Mouse (Mus musculus): ENCODE measurements around the gene Tsga10. TPM values are rescaled to one million over a fixed set of nuclear protein-coding genes. Genes with fewer than 3 reads are reported as not detected.
A peak's percentile ranks its signal among the peaks of the same experiment; 100 is the strongest.

The Tsga10 gene
- 18.3 and 20.2 TPM in 2 replicates for polyA plus RNA-seq (2016; fragmentation: Nextera tagmentation; extraction: Ambion mirVana)

DNA sequence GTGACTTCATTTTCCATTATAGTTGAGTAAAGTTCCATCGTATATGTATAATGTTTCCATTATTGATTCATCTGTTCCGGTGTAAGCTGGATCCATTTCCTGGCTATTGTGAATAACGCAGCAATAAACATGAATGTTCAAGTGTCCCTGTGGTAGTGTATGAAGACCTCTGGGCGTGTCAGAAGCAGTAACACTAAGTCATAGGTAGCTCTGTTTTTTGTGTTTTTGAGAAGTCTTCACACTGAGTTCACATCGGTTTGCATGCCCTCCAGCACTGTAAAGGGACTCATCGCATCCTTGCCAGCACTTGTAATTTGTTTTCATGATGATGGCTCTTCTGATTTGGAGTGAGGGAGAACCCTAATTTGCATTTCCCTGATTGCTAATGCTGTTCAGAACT is at the start of gene Tsga10:
Tsga10 (minus strand) TSS at position 144 of the 400 bp plus-strand sequence.
- H3K4me2 ChIP-seq = peak within 1 kb of the TSS; percentile 72
- 86% methylated on average over 6 of the region's 6 CpGs for WGBS
- H3K4me3 ChIP-seq (replicated peaks) = peak within 1 kb of the TSS; percentile 63
- no peak for ATAC-seq (ENCODE audit: low FRiP score)
- no peaks in the 10 kb centered on the region for H3K36me3 ChIP-seq (replicated peaks)
- H3K4me1 ChIP-seq = peaks cover 5% of the 10 kb centered on the region
- H3K27ac ChIP-seq = peak within 1 kb of the TSS; percentile 88
- H3K27me3 ChIP-seq = peaks cover 10% of the 10 kb centered on the region; the same call in 1 of the 2 replicates
- H3K9ac ChIP-seq = peak within 1 kb of the TSS; percentile 71
- H3K9me3 ChIP-seq = no peaks in the 10 kb centered on the region

DNA sequence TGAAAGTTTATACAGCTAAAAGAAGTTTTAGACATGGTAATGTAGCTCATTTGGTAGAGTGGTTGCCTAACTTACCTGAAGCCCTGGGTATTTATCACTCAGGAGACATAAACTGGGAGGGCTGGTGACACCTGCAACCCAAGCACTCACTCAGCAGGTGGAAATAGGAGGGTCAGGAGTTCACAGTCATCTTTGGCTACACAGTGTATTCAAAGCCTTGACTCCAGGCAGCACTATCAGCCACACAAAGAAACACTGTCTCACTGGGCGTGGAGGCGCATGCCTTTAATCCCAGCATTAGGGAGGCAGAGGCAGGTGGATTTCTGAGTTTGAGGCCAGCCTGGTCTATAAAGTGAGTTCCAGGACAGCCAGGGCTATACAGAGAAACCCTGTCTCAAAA is 46.5 kb upstream of the Tsga10 start:
- no peaks in the 10 kb centered on the region for H3K36me3 ChIP-seq (replicated peaks)
- H3K4me3 ChIP-seq (replicated peaks) = no peak overlapping the region
- H3K9me3 ChIP-seq = no peaks in the 10 kb centered on the region
- no peak for ATAC-seq (ENCODE audit: low FRiP score)
- no peak overlapping the region for H3K9ac ChIP-seq
- WGBS = 82% methylated on average over 2 of the region's 2 CpGs
- H3K4me1 ChIP-seq = no peaks in the 10 kb centered on the region
- no peak overlapping the region for H3K4me2 ChIP-seq
- H3K27me3 ChIP-seq = 0 out of 2 replicates have a peak, but pooled peaks cover 2% of the 10 kb centered on the region
- no peak overlapping the region for H3K27ac ChIP-seq

DNA sequence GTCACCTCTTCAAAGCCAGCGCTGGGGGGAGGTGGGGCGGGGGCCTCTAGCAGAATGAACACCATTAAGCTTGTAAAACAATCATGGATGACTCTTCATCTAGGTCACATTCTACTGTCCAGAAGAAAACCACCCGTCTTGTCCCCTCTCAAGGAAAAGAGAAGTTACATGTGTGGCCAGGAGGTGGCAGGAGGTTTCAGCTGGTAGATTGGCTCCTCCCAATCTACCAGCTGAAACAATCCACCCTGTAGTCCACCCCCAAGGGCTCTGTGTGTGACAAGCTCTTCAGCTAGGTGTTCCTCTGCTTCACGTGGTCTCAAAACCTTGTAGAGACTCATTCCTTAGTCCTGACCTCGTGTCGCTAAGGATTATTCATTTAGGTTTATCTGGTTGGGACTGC is 36.9 kb upstream of the Tsga10 start:
- H3K27ac ChIP-seq = no peak overlapping the region
- no peak overlapping the region for H3K4me2 ChIP-seq
- H3K4me1 ChIP-seq = no peaks in the 10 kb centered on the region
- no peak overlapping the region for H3K9ac ChIP-seq
- H3K36me3 ChIP-seq (replicated peaks) = peaks cover 25% of the 10 kb centered on the region
- no peaks in the 10 kb centered on the region; the same call in 1 of the 2 replicates for H3K27me3 ChIP-seq
- 36% methylated on average over 6 of the region's 6 CpGs for WGBS
- no peak overlapping the region for H3K4me3 ChIP-seq (replicated peaks)
- ATAC-seq (ENCODE audit: low FRiP score) = no peak
- H3K9me3 ChIP-seq = no peaks in the 10 kb centered on the region

DNA sequence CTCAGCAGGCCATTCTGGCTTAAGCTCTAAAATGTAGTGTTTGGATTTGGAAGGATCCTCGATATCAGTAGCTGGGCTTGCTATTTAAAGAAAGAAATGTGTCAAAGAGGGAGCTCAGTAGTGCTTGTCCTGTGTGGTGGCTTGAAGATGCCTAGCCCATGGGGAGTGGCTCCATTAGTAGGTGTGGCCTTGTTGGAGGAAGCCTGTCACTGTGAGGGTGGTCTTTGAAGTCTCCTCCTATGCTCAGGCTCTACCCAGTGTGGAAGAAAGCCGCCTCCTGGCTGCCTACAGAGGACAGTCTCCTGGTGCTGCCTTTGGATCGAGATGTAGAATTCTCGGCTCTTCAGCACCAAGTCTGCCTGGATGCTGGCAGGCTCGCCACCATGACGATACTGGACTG is 34.1 kb upstream of the Tsga10 start:
- no peak for ATAC-seq (ENCODE audit: low FRiP score)
- Histone ChIP-seq H3K4me2 (no peak overlapping the region), H3K4me1 (no peaks in the 10 kb centered on the region), H3K27me3 (no peaks in the 10 kb centered on the region), H3K9ac (no peak overlapping the region), H3K27ac (no peak overlapping the region), H3K4me3 (replicated peaks) (no peak overlapping the region), H3K36me3 (replicated peaks) (peaks cover 51% of the 10 kb centered on the region), H3K9me3 (no peaks in the 10 kb centered on the region)
- WGBS = 64% methylated on average over 6 of the region's 6 CpGs

DNA sequence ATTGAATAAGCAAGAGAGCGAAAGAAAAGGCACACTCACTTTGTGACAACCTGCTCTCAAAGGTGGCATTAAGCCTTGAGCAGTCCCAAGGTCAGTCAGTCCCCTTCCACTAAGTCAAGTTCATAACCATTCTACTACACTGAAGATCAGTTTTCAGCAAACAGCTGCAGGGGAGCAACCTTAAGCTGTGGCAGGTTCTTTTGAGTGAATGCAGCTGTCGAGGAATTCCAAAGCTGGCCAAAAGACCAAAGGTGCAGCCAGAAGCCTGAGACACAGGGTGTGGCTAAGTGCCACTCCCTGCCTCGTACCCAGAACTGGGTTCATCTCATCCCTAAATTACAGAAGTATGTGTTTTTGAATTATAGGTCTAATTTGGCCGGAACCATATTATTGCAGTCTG is 33.6 kb upstream of the Tsga10 start:
- Histone ChIP-seq H3K4me3 (replicated peaks) (no peak overlapping the region), H3K9ac (no peak overlapping the region), H3K36me3 (replicated peaks) (peaks cover 51% of the 10 kb centered on the region), H3K9me3 (no peaks in the 10 kb centered on the region), H3K4me1 (no peaks in the 10 kb centered on the region), H3K27ac (no peak overlapping the region), H3K27me3 (no peaks in the 10 kb centered on the region), H3K4me2 (no peak overlapping the region)
- WGBS = 83% methylated on average over 4 of the region's 4 CpGs
- no peak for ATAC-seq (ENCODE audit: low FRiP score)

DNA sequence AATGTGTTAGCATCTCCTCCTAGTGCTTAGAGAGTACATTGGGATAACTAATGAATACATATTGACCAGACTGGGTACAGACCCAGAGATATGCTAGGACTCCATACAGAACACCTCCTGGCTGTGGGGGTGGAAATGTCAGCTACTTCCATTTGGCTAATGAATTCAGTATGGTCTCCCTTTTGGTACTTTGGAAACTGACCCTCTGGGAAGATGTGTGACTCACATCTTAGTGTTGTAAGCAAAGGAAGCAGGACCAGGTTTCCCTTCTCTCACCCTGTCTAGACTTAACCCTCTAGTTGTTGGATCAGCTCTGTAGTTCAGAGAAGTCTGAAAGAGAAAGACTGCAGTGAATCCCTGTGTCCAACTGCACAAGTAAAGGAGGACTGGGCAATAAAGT is 28.4 kb upstream of the Tsga10 start:
- H3K4me1 ChIP-seq = peaks cover 15% of the 10 kb centered on the region
- H3K4me2 ChIP-seq = no peak overlapping the region
- H3K36me3 ChIP-seq (replicated peaks) = peaks cover 51% of the 10 kb centered on the region
- no peaks in the 10 kb centered on the region for H3K9me3 ChIP-seq
- no peak for ATAC-seq (ENCODE audit: low FRiP score)
- no peak overlapping the region for H3K27ac ChIP-seq
- no peaks in the 10 kb centered on the region for H3K27me3 ChIP-seq
- H3K4me3 ChIP-seq (replicated peaks) = no peak overlapping the region
- H3K9ac ChIP-seq = no peak overlapping the region

DNA sequence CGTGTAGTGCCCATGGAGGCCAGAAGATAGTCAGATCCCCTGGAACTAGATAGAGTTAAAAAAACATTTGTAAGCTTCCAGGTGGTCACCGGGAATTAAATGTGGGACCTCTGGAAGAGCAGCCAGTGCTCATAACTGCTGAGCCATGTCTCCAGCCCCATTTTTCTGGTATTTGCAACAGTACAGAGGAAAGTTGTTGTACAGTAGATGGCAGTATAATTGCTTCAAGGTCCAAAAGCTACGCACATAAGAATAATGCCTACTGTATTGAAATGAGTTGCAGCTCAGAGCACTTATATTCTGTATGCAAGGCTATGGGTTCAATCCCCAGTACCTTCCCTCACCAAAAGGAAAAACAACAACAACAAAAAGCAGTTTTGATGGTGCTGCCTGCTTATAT is 25.2 kb upstream of the Tsga10 start:
- Histone ChIP-seq H3K4me1 (peaks cover 21% of the 10 kb centered on the region), H3K9me3 (no peaks in the 10 kb centered on the region), H3K27me3 (no peaks in the 10 kb centered on the region), H3K9ac (no peak overlapping the region), H3K36me3 (replicated peaks) (peaks cover 23% of the 10 kb centered on the region), H3K4me2 (peak overlapping the region; percentile 82), H3K27ac (no peak overlapping the region), H3K4me3 (replicated peaks) (peak overlapping the region; percentile 67)
- WGBS = 71% methylated on average over 3 of the region's 3 CpGs
- no peak for ATAC-seq (ENCODE audit: low FRiP score)

DNA sequence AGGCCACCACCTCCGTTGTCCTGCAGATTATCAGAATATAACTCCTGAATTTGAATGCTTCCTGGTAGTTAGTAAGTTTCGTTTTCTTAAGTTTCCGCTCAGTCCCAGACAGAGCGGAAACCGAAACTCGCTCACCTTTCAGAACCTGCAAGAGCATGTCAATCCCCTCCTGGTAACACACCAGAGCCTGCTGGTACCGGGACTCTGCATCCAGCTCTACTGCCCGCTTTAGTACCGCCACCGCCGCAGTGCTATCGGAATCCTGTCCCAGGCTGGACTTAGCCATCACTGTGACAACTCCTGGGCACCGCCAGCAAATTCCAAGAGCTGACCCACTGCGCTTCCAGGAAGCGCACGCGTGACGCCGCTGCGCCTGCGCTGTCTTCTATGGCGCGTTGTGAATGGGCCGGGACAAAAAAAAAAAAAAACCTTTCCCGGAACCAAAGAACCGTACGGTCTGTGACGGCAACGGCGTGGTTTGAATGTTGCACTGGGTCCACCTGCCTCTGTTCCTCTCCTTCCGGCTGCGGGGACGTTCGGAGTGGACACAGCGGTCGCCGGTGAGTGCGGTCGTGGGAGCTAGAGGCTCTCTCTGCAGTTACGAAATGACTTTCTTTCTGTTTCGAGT is 23.9 kb upstream of the Tsga10 start, which contains the start of the genes Mitd1 and Mrpl30:
Mitd1 (minus strand) TSS at position 387 of the 628 bp plus-strand sequence.
Mrpl30 (plus strand) TSS at position 453 of the 628 bp plus-strand sequence.
- H3K27ac ChIP-seq = 0 out of 2 replicates have a peak within 1 kb of the TSS, but pooled peaks have one; percentile 31
- peak within 1 kb of the TSS; percentile 82 for H3K4me2 ChIP-seq
- H3K27me3 ChIP-seq = no peaks in the 10 kb centered on the region
- H3K4me3 ChIP-seq (replicated peaks) = peak within 1 kb of the TSS; percentile 67
- H3K36me3 ChIP-seq (replicated peaks) = peaks cover 12% of the 10 kb centered on the region
- under 1% methylated on average over 41 of the region's 41 CpGs for WGBS
- peak; percentile 94 for ATAC-seq (ENCODE audit: low FRiP score)
- H3K9ac ChIP-seq = peak within 1 kb of the TSS; percentile 69
- no peaks in the 10 kb centered on the region for H3K9me3 ChIP-seq
- peaks cover 21% of the 10 kb centered on the region for H3K4me1 ChIP-seq

DNA sequence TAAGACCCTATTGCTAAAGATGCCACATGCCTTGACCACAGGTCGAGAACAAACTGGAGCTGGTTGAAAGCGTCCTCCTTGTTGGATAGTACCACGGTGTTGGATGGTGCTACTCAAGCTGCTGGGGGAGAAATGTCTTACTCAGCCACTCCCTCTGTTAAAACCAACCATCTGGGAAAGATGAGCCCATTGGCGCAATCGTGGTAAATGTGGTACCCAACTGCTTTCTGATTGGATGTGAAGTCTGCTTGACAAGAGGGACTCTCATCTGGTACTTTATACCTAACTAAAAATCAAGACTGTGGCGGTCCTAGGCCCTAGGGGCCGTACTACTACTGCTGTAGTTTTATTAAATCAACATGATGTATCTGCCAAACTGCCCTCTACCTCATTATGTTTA is 23.0 kb upstream of the Tsga10 start:
- Histone ChIP-seq H3K27ac (no peak overlapping the region), H3K27me3 (no peaks in the 10 kb centered on the region), H3K9ac (peak overlapping the region; percentile 69), H3K4me1 (peaks cover 21% of the 10 kb centered on the region), H3K9me3 (no peaks in the 10 kb centered on the region), H3K4me3 (replicated peaks) (peak overlapping the region; percentile 67), H3K4me2 (peak overlapping the region; percentile 82), H3K36me3 (replicated peaks) (peaks cover 11% of the 10 kb centered on the region)
- no peak for ATAC-seq (ENCODE audit: low FRiP score)
- WGBS = 87% methylated on average over 7 of the region's 7 CpGs

DNA sequence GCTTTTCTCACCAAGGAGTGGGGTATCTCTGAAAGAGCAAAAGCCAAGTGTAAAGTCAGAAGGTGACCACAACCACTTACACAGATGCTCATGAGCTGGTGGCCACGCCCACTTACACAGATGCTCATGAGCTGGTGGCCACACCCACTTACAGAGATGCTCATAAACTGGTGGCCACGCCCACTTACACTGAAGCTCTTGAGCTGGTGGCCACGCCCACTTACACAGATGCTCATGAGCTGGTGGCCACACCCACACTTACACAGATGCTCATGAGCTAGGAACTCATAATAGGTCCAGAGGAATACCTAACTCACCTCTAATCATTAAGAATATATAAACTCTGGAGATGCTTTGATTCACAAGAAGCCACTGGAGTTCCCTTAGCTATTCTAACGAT is 18.2 kb upstream of the Tsga10 start:
- no peaks in the 10 kb centered on the region for H3K27me3 ChIP-seq
- H3K9me3 ChIP-seq = no peaks in the 10 kb centered on the region
- ATAC-seq (ENCODE audit: low FRiP score) = no peak
- H3K36me3 ChIP-seq (replicated peaks) = peaks cover 27% of the 10 kb centered on the region
- no peak overlapping the region for H3K9ac ChIP-seq
- H3K27ac ChIP-seq = no peak overlapping the region
- H3K4me2 ChIP-seq = no peak overlapping the region
- H3K4me3 ChIP-seq (replicated peaks) = no peak overlapping the region
- 83% methylated on average over 4 of the region's 4 CpGs for WGBS
- peaks cover 5% of the 10 kb centered on the region for H3K4me1 ChIP-seq

DNA sequence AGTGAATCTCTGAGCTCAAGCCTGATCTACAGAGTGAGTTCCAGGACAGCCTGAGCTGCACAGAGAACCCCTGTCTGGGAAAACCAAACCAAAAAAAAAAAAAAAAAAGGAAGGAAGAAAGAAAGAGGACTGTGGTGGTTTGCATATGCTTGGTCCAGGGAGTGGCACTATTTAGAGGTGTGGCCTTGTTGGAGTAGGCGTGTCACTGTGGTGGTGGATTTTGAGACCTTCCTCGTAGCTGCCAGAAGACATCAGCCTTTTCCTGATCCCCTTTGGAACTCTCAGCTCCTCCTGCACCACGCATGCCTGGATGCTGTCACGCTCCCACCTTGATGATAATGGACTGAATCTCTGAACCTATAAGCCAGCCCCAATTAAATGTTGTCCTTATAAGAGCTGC is 17.2 kb upstream of the Tsga10 start:
- Histone ChIP-seq H3K4me3 (replicated peaks) (no peak overlapping the region), H3K9me3 (no peaks in the 10 kb centered on the region), H3K27ac (no peak overlapping the region), H3K4me1 (no peaks in the 10 kb centered on the region), H3K36me3 (replicated peaks) (peaks cover 38% of the 10 kb centered on the region), H3K4me2 (no peak overlapping the region), H3K9ac (no peak overlapping the region), H3K27me3 (no peaks in the 10 kb centered on the region)
- no peak for ATAC-seq (ENCODE audit: low FRiP score)
- 88% methylated on average over 4 of the region's 4 CpGs for WGBS

DNA sequence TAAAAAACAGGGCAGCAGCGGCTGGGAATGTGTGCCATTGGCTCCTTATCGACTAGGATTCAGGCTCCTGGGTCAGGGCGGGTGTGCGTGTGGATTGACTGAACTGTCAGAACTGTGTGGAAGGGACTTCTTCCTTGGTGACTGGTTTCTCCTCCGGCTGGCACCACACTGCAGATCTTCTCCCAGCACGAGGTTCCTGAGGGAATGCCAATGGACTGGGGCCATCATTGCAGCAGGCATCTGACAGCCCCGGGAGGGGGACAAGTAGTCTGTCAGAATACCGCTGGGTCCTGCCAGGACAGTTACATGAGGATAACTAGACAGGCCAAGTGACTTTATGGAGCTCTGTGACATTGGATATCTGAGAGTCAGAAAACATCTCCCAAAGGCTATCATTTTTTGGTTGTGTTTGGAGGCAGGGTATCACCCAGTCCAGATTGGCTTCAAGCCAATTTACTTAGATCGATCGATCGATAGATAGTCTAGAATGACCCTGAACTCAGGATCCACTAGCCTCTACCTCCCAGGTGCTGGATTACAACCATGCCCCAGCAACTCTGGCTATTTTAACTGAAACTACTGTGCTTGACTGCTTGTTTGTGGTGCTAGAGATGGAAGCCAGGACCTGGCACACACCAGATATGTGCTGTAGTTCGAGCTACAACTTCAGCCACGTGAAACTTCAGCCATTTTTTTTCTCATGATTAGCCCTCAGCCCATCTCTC is 11.7 kb upstream of the Tsga10 start:
- Histone ChIP-seq H3K4me3 (replicated peaks) (no peak overlapping the region), H3K36me3 (replicated peaks) (peaks cover 54% of the 10 kb centered on the region), H3K4me2 (no peak overlapping the region), H3K9ac (no peak overlapping the region), H3K4me1 (0 out of 2 replicates have a peak, but pooled peaks cover 3% of the 10 kb centered on the region), H3K27me3 (no peaks in the 10 kb centered on the region), H3K27ac (no peak overlapping the region), H3K9me3 (no peaks in the 10 kb centered on the region)
- WGBS = 95% methylated on average over 13 of the region's 13 CpGs
- ATAC-seq (ENCODE audit: low FRiP score) = no peak
